Comparison of ENCODE assay signal across 9 mouse cellular contexts in the genomic region with DNA sequence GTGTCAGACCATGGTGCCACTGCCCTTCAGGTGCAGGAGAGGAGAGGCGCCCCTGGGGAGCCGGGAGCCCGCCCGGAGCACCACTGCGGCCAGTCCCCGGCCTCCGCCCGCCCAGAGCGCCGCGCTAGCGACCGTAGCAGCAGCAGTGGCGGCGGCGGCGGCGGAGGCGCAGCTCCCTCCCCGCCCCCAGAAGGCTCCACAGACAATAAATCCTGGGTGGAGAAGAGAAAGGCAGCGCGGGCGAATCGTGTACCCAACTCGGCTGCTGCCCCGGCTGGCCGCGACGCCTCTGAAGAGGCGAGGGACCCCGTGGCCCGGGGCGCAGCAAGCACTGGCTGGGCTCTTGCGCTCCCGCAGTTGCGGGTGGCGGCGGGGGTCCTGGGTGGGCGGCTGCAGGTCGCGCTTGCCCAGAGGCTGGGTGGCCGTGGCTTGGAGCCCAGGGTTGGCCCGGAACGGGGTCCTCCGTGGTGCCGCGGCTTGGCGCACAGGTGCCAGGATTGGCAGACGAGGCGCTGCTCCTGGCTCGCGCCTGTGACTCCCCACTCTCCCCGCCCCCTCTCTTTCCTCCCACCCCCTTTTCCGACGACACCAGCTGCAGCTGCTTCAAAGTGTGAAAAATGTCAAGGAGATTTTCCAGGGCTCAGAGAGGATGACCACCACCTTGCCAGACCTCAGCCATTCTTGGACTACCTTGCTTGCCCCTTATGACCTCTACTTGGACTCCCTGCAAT. TPM values are rescaled to one million over a fixed set of nuclear protein-coding genes. Genes with fewer than 3 reads are reported as not detected.
DNase-seq lines count a peak whose midpoint lies in the region; ATAC-seq and TF ChIP-seq lines count a peak whose summit lies in the region.
"Had no signal": no experiment of that assay in that cellular context is flagged by ENCODE, and none has a peak within 500 bp of the region (broad histone marks: within the 10 kb centered on the region; RNA-seq: fewer than 3 reads in every experiment).

No protein-coding gene starts in this region.

- no peak for DNase-seq in heart, adult 9 months (ENCODE audit: low spot score in 2 of 2)
- peak; percentile 85 for DNase-seq in brain, embryonic 14.5 days (ENCODE audit: low read depth)
- DNase-seq in forebrain, embryonic 11.5 days (ENCODE audit: low spot score), result peak; percentile 79
- DNase-seq in kidney, postnatal 14 days, result peak; percentile 2
- peak; percentile 71 for DNase-seq in right cerebral cortex, postnatal 25 days
- no peak for DNase-seq in urinary bladder, adult 18-20 months (ENCODE audit: low spot score in 2 of 2)

- no peaks in the 10 kb centered on the region for H3K36me3 ChIP-seq in heart, embryonic 13.5 days
- H3K36me3 ChIP-seq in forebrain, embryonic 11.5 days (ENCODE audit: control insufficient read depth, insufficient read depth, low read length), result no peaks in the 10 kb centered on the region
- no peaks in the 10 kb centered on the region for H3K36me3 ChIP-seq in liver, embryonic 15.5 days (replicated peaks)
- H3K36me3 ChIP-seq: G1E had no signal

- peaks cover 49% of the 10 kb centered on the region for H3K27me3 ChIP-seq in heart, embryonic 13.5 days (replicated peaks)
- peaks cover 9% of the 10 kb centered on the region for H3K27me3 ChIP-seq in forebrain, embryonic 11.5 days (ENCODE audit: control insufficient read depth, insufficient read depth, low read length)
- H3K27me3 ChIP-seq in liver, embryonic 15.5 days, result peaks cover 38% of the 10 kb centered on the region

- H3K4me3 ChIP-seq in heart, embryonic 13.5 days, result peak overlapping the region; percentile 69
- peak overlapping the region; percentile 65 for H3K4me3 ChIP-seq in forebrain, embryonic 11.5 days (ENCODE audit: low read depth, low read length)
- H3K4me3 ChIP-seq in liver, embryonic 15.5 days (replicated peaks), result peak overlapping the region; percentile 20

- H3K27ac ChIP-seq in heart, embryonic 13.5 days (replicated peaks), result no peak overlapping the region
- H3K27ac ChIP-seq in forebrain, embryonic 11.5 days (ENCODE audit: low read depth, low read length), result peak overlapping the region; percentile 3; the same call in 1 of the 2 replicates
- no peak overlapping the region for H3K27ac ChIP-seq in liver, embryonic 15.5 days (replicated peaks)

- H3K4me1 ChIP-seq in heart, embryonic 13.5 days, result peaks cover 27% of the 10 kb centered on the region
- H3K4me1 ChIP-seq in forebrain, embryonic 11.5 days (replicated peaks; ENCODE audit: control insufficient read depth, insufficient read depth, low read length), result 0 out of 2 replicates have a peak, but pooled peaks cover 4% of the 10 kb centered on the region
- no peaks in the 10 kb centered on the region for H3K4me1 ChIP-seq in liver, embryonic 15.5 days (replicated peaks)

- peak overlapping the region; percentile 100 for H3K4me2 ChIP-seq in heart, embryonic 13.5 days
- H3K4me2 ChIP-seq in forebrain, embryonic 11.5 days (ENCODE audit: low read depth, low read length, severe bottlenecking), result peak overlapping the region; percentile 97
- peak overlapping the region; percentile 49 for H3K4me2 ChIP-seq in liver, embryonic 15.5 days

- peak; percentile 62; the same call in 1 of the 2 replicates for TF ChIP-seq POLR2A in brain, embryonic 14.5 days (IDR thresholded peaks at IDR 0.05; ENCODE audit: borderline replicate concordance, extremely low read depth, insufficient read depth, insufficient read length, poor library complexity, severe bottlenecking)

- H3K9me3 ChIP-seq in heart, embryonic 13.5 days, result no peaks in the 10 kb centered on the region
- H3K9me3 ChIP-seq in forebrain, embryonic 11.5 days (ENCODE audit: control insufficient read depth, low read length), result no peaks in the 10 kb centered on the region
- no peaks in the 10 kb centered on the region for H3K9me3 ChIP-seq in liver, embryonic 15.5 days (replicated peaks)

- H3K9ac ChIP-seq in heart, embryonic 13.5 days, result peak overlapping the region; percentile 74
- peak overlapping the region; percentile 78 for H3K9ac ChIP-seq in forebrain, embryonic 11.5 days (ENCODE audit: low read length)
- H3K9ac ChIP-seq in liver, embryonic 15.5 days, result no peak overlapping the region

- ATAC-seq in heart, embryonic 13.5 days (ENCODE audit: extremely low read depth, insufficient number of reproducible peaks, low FRiP score, low TSS enrichment), result no peak
- peak; percentile 75 for ATAC-seq in forebrain, embryonic 11.5 days (replicated peaks; ENCODE audit: low FRiP score)
- ATAC-seq in liver, embryonic 15.5 days (ENCODE audit: insufficient read depth), result no peak; the same call in none of the 2 replicates

- TF ChIP-seq CTCF in brain, embryonic 14.5 days (IDR thresholded peaks at IDR 0.05; ENCODE audit: borderline replicate concordance, extremely low read depth, insufficient read depth, insufficient read length), result no peak

- under 1% methylated on average over 53 of the region's 55 CpGs for WGBS in heart, embryonic 13.5 days
- WGBS in forebrain, embryonic 11.5 days, result 0% methylated on average over 41 of the region's 55 CpGs
- WGBS in liver, embryonic 15.5 days (ENCODE audit: insufficient replicate concordance), result under 1% methylated on average over 55 of the region's 55 CpGs

RNA-seq across cellular contexts. Expression of a gene that starts 0.6 kb away (rescaled TPM):
- 0.07 and 0.22 TPM in 2 replicates for polyA plus RNA-seq in heart, embryonic 13.5 days (2015; fragmentation: Nextera tagmentation; extraction: Ambion mirVana)
- 5.8 and 9.5 TPM in 2 replicates for polyA plus RNA-seq in brain, embryonic 14.5 days (2012; rRNA removed)
- polyA plus RNA-seq in forebrain, embryonic 11.5 days (2014; fragmentation: Nextera tagmentation; extraction: Ambion mirVana), result 2.6 and 3.2 TPM in 2 replicates
- 0.05 TPM in 1 of 2 replicates, not detected in the other for polyA plus RNA-seq in liver, embryonic 15.5 days (2015; fragmentation: Nextera tagmentation; extraction: Ambion mirVana)
- polyA plus RNA-seq: G1E had no signal

Comparison
In these comparisons a context has a peak if more than half of its experiments do, and no peak if none do; other contexts are left out.
1. H3K4me2 ChIP-seq: peak in every context shown above with its lines; median percentile 100 in heart, embryonic 13.5 days; 97 in forebrain, embryonic 11.5 days; 49 in liver, embryonic 15.5 days.
2. DNase-seq: peak in brain, embryonic 14.5 days (single experiment), forebrain, embryonic 11.5 days (single experiment), kidney, postnatal 14 days (single experiment) and right cerebral cortex, postnatal 25 days (single experiment); none in heart, adult 9 months (0 of 2) and urinary bladder, adult 18-20 months (0 of 2).
3. Peak in every context shown above with its lines, with median percentiles within 50 percentile points of each other: H3K4me3 ChIP-seq.